Mouse (Mus musculus): ENCODE results near the gene Fbxl20.

Gene Fbxl20

GRCm38 (mm10) chr11:98088224-98088623 is 62.0 kb downstream of the Fbxl20 start:
- DNase-seq (ENCODE audit: low spot score), result no peak

- no peak for DNase-seq (ENCODE audit: low spot score)
Observed at GRCm38 (mm10) chr11:98086574-98086973, 63.6 kb downstream of the Fbxl20 start.

- no peak for DNase-seq (ENCODE audit: low spot score)
Observed at GRCm38 (mm10) chr11:98086141-98086540, 64.1 kb downstream of the Fbxl20 start.

- DNase-seq (ENCODE audit: low spot score), result no peak
Observed at GRCm38 (mm10) chr11:98082745-98083144, 67.5 kb downstream of the Fbxl20 start.

GRCm38 (mm10) chr11:98080450-98080849 is 69.8 kb downstream of the Fbxl20 start:
- no peak for DNase-seq (ENCODE audit: low spot score)

- no peak for DNase-seq (ENCODE audit: low spot score)
Observed at GRCm38 (mm10) chr11:98077086-98077485, 73.1 kb downstream of the Fbxl20 start.

GRCm38 (mm10) chr11:98075195-98075808 is 74.9 kb downstream of the Fbxl20 start:
- peak; percentile 58 for DNase-seq (ENCODE audit: low spot score)

GRCm38 (mm10) chr11:98073442-98073841 is 76.8 kb downstream of the Fbxl20 start:
- no peak for DNase-seq (ENCODE audit: low spot score)

- DNase-seq (ENCODE audit: low spot score), result no peak
Observed at GRCm38 (mm10) chr11:98067255-98067654, 82.9 kb downstream of the Fbxl20 start.

- no peak for DNase-seq (ENCODE audit: low spot score)
Observed at GRCm38 (mm10) chr11:98066201-98066600, 84.0 kb downstream of the Fbxl20 start.

- DNase-seq (ENCODE audit: low spot score), result no peak
Observed at GRCm38 (mm10) chr11:98061904-98062562, 88.2 kb downstream of the Fbxl20 start.

- DNase-seq (ENCODE audit: low spot score), result no peak
Observed at GRCm38 (mm10) chr11:98061441-98061840, 88.8 kb downstream of the Fbxl20 start.

GRCm38 (mm10) chr11:98060104-98060692 is 90.0 kb downstream of the Fbxl20 start:
- no peak for DNase-seq (ENCODE audit: low spot score)

GRCm38 (mm10) chr11:98059662-98060061 is 90.5 kb downstream of the Fbxl20 start:
- DNase-seq (ENCODE audit: low spot score), result no peak

GRCm38 (mm10) chr11:98057998-98058397 is 92.2 kb downstream of the Fbxl20 start:
- DNase-seq (ENCODE audit: low spot score), result no peak

GRCm38 (mm10) chr11:98057466-98057865 is 92.7 kb downstream of the Fbxl20 start:
- no peak for DNase-seq (ENCODE audit: low spot score)

GRCm38 (mm10) chr11:98052989-98053834 is 97.0 kb downstream of the Fbxl20 start, which contains the start of gene Stac2:
Gene Stac2 (minus strand): TSS chr11:98053462.
- peak; percentile 80 for DNase-seq (ENCODE audit: low spot score)

- DNase-seq (ENCODE audit: low spot score), result no peak
Observed at GRCm38 (mm10) chr11:98052129-98052988, 97.8 kb downstream of the Fbxl20 start.

GRCm38 (mm10) chr11:98051611-98052128 is 98.5 kb downstream of the Fbxl20 start:
- DNase-seq (ENCODE audit: low spot score), result no peak

- DNase-seq (ENCODE audit: low spot score), result no peak
Observed at GRCm38 (mm10) chr11:98050940-98051339, 99.3 kb downstream of the Fbxl20 start.

GRCm38 (mm10) chr11:98050520-98050815 is 99.7 kb downstream of the Fbxl20 start:
- no peak for DNase-seq (ENCODE audit: low spot score)

All from ovary, adult 18-20 months (tissue).